Mouse (Mus musculus) G1E (cell line): ENCODE measurements around the gene Pola2.

ENCODE experiments used
- CTCF ChIP-seq: IDR thresholded peaks from 2 replicates; pipeline ENCODE4 v1.5.1; 2012; ENCODE audit warnings: low read depth, low read length, inconsistent platforms, mixed read lengths
- POLR2AphosphoS5 ChIP-seq: IDR thresholded peaks from 2 replicates; pipeline ENCODE4 v1.6.1; 2012; ENCODE audit warnings: low read depth, low read length, inconsistent platforms; ENCODE audit not compliant: insufficient replicate concordance

GRCm38 (mm10) chr19:5940656-5941055 lies 23.3 kb downstream of the Pola2 start:
- TF ChIP-seq CTCF: no peak
- TF ChIP-seq POLR2AphosphoS5: no peak
